Mouse (Mus musculus): ENCODE measurements around the gene Lman1l.

- no peak for TF ChIP-seq MAFK (IDR thresholded peaks at IDR 0.05; ENCODE audit: insufficient read depth, low read depth, low read length)
- no peak for TF ChIP-seq ZC3H11A (IDR thresholded peaks at IDR 0.05; ENCODE audit: borderline replicate concordance, low read depth, low read length)
Measured at GRCm38 (mm10) chr9:57606139-57606851, 14.3 kb downstream of the Lman1l start, which contains the start of gene Cplx3.

Measured in ES-E14 (cell line).